Mouse (Mus musculus) intestine, postnatal 0 days (tissue): ENCODE data around the gene Nelfb. TPM values are rescaled to one million over a fixed set of nuclear protein-coding genes. Genes with fewer than 3 reads are reported as not detected.
A peak's percentile ranks its signal among the peaks of the same experiment; 100 is the strongest.

Experiments used
- ATAC-seq: fragments of 200-750 bp; cut with Nextera tagmentation; 2 replicates; pipeline ENCODE4 v1.8.0; 2017; ENCODE audit warnings: mild to moderate bottlenecking, moderate TSS enrichment, moderate library complexity
- H3K27ac ChIP-seq: fragments of 300-500 bp; sonication (generic); 2 replicates; pipeline ENCODE4 v1.5.1; 2014; ENCODE audit warnings: mild to moderate bottlenecking, low read depth, low read length, moderate library complexity
- H3K27me3 ChIP-seq: fragments of 300-500 bp; sonication (generic); replicated peaks from 2 replicates; pipeline ENCODE4 v1.6.1; 2014; ENCODE audit warnings: low read length, mixed read lengths; ENCODE audit not compliant: control insufficient read depth, insufficient read depth
- H3K36me3 ChIP-seq: fragments of 300-500 bp; sonication (generic); 2 replicates; pipeline ENCODE4 v1.6.1; 2014; ENCODE audit warnings: mild to moderate bottlenecking, moderate library complexity; ENCODE audit not compliant: control insufficient read depth, insufficient read depth
- H3K4me1 ChIP-seq: fragments of 300-500 bp; sonication (generic); replicated peaks from 2 replicates; pipeline ENCODE4 v1.6.1; 2014; ENCODE audit warnings: antibody characterized with exemption, low read length, mixed read lengths; ENCODE audit not compliant: control insufficient read depth, insufficient read depth
- H3K4me2 ChIP-seq: fragments of 300-500 bp; sonication (generic); replicated peaks from 2 replicates; pipeline ENCODE4 v1.6.1; 2014; ENCODE audit warnings: low read depth, mild to moderate bottlenecking, moderate library complexity
- H3K4me3 ChIP-seq: fragments of 300-500 bp; sonication (generic); 2 replicates; pipeline ENCODE4 v1.5.1; 2014; ENCODE audit warnings: low read depth, low read length
- H3K9ac ChIP-seq: fragments of 300-500 bp; sonication (generic); 2 replicates; pipeline ENCODE4 v1.6.1; 2014; ENCODE audit warnings: mild to moderate bottlenecking, low read depth, low read length
- H3K9me3 ChIP-seq: fragments of 300-500 bp; sonication (generic); 2 replicates; pipeline ENCODE4 v1.6.1; 2016; ENCODE audit warnings: mixed run types; ENCODE audit not compliant: control insufficient read depth
- CTCF ChIP-seq: sonication (generic); IDR thresholded peaks from 2 replicates; pipeline ENCODE4 v1.5.1; 2016; ENCODE audit warnings: low read depth, mild to moderate bottlenecking, control low read depth, antibody characterized with exemption, moderate library complexity
- WGBS: fragments of 180-500 bp; shearing (Covaris S2); extraction: QIAGEN DNeasy Blood & Tissue Kit; methylation state at CpG from one replicate; pipeline ENCODE4 v1.1.7; 2014; 5-methylcytosine and 5-hydroxymethylcytosine counted together
- polyA plus RNA-seq: library from polyadenylated mRNA; unstranded; fragments of >200 nt; fragmentation: Nextera tagmentation; extraction: Ambion mirVana; gene quantifications from 2 replicates; pipeline ENCODE4 v1.2.1, GENCODE M21; 2015

Gene Nelfb
- polyA plus RNA-seq, 1 experiment from 2014 or later: 41.4 TPM

- peak overlapping the region; percentile 55 for H3K27ac ChIP-seq
- 0 out of 2 replicates have a peak, but pooled peaks cover 3% of the 10 kb centered on the region for H3K27me3 ChIP-seq
- no peaks in the 10 kb centered on the region for H3K9me3 ChIP-seq
- peak overlapping the region; percentile 93 for H3K4me2 ChIP-seq
- H3K9ac ChIP-seq: peak overlapping the region; percentile 13; the same call in 1 of the 2 replicates
- peak overlapping the region; percentile 49 for H3K4me3 ChIP-seq
- peaks cover 9% of the 10 kb centered on the region for H3K4me1 ChIP-seq
- WGBS: under 1% methylated on average over 29 of the region's 29 CpGs
- no peak for TF ChIP-seq CTCF
- no peaks in the 10 kb centered on the region; the same call in 1 of the 2 replicates for H3K36me3 ChIP-seq
- peak; percentile 61 for ATAC-seq
Measured at GRCm38 (mm10) chr2:25240723-25241437, 29.6 kb upstream of the Nelfb start.

GRCm38 (mm10) chr2:25240310-25240709, 29.0 kb upstream of the Nelfb start:
- ATAC-seq: no peak
- 0 out of 2 replicates have a peak, but pooled peaks cover 3% of the 10 kb centered on the region for H3K27me3 ChIP-seq
- H3K4me2 ChIP-seq: peak overlapping the region; percentile 93
- H3K9ac ChIP-seq: peak overlapping the region; percentile 13; the same call in 1 of the 2 replicates
- H3K27ac ChIP-seq: peak overlapping the region; percentile 55
- H3K36me3 ChIP-seq: no peaks in the 10 kb centered on the region
- WGBS: 53% methylated on average over 8 of the region's 8 CpGs
- H3K4me3 ChIP-seq: no peak overlapping the region
- H3K9me3 ChIP-seq: no peaks in the 10 kb centered on the region
- peaks cover 12% of the 10 kb centered on the region for H3K4me1 ChIP-seq
- TF ChIP-seq CTCF: no peak

GRCm38 (mm10) chr2:25239766-25240165, 28.5 kb upstream of the Nelfb start:
- no peak for TF ChIP-seq CTCF
- peak overlapping the region; percentile 30 for H3K4me2 ChIP-seq
- no peak overlapping the region for H3K27ac ChIP-seq

GRCm38 (mm10) chr2:25238106-25238505, 26.8 kb upstream of the Nelfb start:
- no peak for ATAC-seq
- no peak for TF ChIP-seq CTCF
- Histone ChIP-seq H3K4me1 (peaks cover 18% of the 10 kb centered on the region), H3K4me2 (no peak overlapping the region), H3K36me3 (no peaks in the 10 kb centered on the region), H3K4me3 (no peak overlapping the region), H3K27ac (peak overlapping the region; percentile 28; the same call in 1 of the 2 replicates), H3K9me3 (no peaks in the 10 kb centered on the region), H3K27me3 (0 out of 2 replicates have a peak, but pooled peaks cover 3% of the 10 kb centered on the region), H3K9ac (no peak overlapping the region)

More at GRCm38 (mm10) chr2:25239766-25240165, 28.5 kb upstream of the Nelfb start:
- Histone ChIP-seq H3K9ac (no peak overlapping the region), H3K36me3 (no peaks in the 10 kb centered on the region), H3K9me3 (no peaks in the 10 kb centered on the region), H3K27me3 (0 out of 2 replicates have a peak, but pooled peaks cover 3% of the 10 kb centered on the region), H3K4me1 (peaks cover 15% of the 10 kb centered on the region), H3K4me3 (no peak overlapping the region)
- no peak for ATAC-seq
- WGBS: 60% methylated on average over 3 of the region's 3 CpGs

GRCm38 (mm10) chr2:25237522-25237921, 26.2 kb upstream of the Nelfb start:
- H3K9me3 ChIP-seq: no peaks in the 10 kb centered on the region
- 33% methylated on average over 4 of the region's 4 CpGs for WGBS
- peaks cover 18% of the 10 kb centered on the region for H3K4me1 ChIP-seq
- H3K27ac ChIP-seq: peak overlapping the region; percentile 28; the same call in 1 of the 2 replicates
- H3K9ac ChIP-seq: no peak overlapping the region
- H3K4me2 ChIP-seq: no peak overlapping the region
- no peak overlapping the region for H3K4me3 ChIP-seq
- H3K27me3 ChIP-seq: 0 out of 2 replicates have a peak, but pooled peaks cover 3% of the 10 kb centered on the region
- no peaks in the 10 kb centered on the region for H3K36me3 ChIP-seq
- ATAC-seq: no peak
- TF ChIP-seq CTCF: no peak

- ATAC-seq: no peak
- Histone ChIP-seq H3K9ac (no peak within 1 kb of the TSS), H3K4me3 (no peak within 1 kb of the TSS), H3K4me1 (peaks cover 15% of the 10 kb centered on the region), H3K27ac (peak within 1 kb of the TSS; percentile 90), H3K27me3 (no peaks in the 10 kb centered on the region), H3K36me3 (no peaks in the 10 kb centered on the region), H3K9me3 (no peaks in the 10 kb centered on the region), H3K4me2 (no peak within 1 kb of the TSS)
- WGBS: 39% methylated on average over 8 of the region's 8 CpGs
- no peak for TF ChIP-seq CTCF
Measured at GRCm38 (mm10) chr2:25236614-25237013, 25.3 kb upstream of the Nelfb start, which contains the start of gene Rnf224. TSS of gene Rnf224 (minus strand) at chr2:25236787.
